Mouse (Mus musculus): ENCODE data around the gene Vav1.
A peak's percentile ranks its signal among the peaks of the same experiment; 100 is the strongest.

Gene Vav1

GRCm38 (mm10) chr17:57334761-57335150, 55.9 kb downstream of the Vav1 start:
- DNase-seq (ENCODE audit: inconsistent age in 2 of 2, low spot score in 1 of 2) = peak; percentile 84 to 95

DNA sequence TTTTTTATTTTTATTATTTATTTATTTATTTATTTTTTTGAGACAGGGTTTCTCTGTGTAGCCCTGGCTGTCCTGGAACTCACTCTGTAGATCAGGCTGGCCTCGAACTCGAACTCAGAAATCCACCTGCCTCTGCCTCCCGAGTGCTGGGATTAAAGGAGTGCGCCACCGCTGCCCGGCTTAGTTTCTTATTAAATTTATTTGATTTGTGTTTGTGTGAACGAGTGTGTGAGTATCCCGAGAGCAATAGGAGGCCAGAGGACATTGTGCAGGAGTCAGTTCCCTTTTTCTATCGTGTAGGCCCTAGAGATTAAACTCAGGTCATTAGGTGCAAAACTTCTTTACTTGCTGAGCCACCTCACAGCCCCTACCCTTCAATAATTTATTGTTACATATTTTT, 56.3 kb downstream of the Vav1 start:
- peak in 1 of 2 experiments; percentile 38 for DNase-seq (ENCODE audit: inconsistent age in 2 of 2, low spot score in 1 of 2)

DNA sequence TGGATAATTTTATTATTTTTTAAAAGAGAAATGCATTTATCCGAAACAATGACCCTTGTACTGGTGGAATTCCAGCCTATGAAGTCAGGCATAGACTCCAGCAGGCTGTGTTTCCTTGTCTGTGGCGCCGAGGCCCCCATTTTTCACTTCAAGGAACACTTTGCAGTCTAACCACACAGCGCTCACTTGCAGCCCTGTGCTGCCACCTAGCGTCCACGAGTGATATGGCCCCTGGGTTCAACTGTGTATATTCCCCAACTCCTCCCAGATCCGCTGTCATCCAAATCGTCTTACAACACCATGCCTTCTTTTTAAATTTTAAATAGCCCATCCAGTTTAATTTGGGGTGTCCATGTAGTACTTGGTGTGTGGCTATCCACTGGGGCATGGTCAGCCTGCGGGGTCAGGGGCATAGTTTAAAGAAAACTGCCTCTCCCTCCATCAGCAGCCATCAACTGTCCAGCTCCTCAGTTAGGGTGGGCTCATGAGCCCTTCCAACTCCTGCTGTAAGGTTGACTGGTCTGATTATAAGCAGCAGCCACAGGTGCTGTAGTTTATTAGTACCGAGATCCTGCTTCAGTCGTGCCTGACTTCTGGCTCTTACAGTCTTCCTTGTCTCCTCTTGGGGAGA, 56.9 kb downstream of the Vav1 start:
- DNase-seq (ENCODE audit: inconsistent age in 2 of 2, low spot score in 1 of 2) = peak; percentile 85 to 95

DNA sequence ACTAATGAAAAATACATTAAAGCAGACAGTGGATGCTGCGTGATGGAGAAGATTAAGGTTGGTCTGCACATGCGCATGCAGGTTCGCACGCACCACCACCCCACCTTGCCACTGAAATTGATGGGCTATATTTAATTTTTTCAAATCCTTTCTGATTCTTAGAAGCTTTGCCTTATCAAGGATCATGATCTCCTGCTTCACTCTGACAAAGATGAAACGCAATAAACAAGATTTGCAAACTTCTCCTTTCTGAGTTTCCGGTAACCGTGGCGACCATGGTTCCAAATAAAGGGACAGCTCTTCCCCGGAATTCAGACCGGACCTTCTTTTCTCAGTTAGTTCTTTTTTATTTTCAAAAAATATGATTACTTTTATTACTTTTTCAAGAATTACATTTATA, 59.1 kb downstream of the Vav1 start:
- peak in 1 of 2 experiments; percentile 25 for DNase-seq (ENCODE audit: inconsistent age in 2 of 2, low spot score in 1 of 2)

GRCm38 (mm10) chr17:57339298-57339697, 60.4 kb downstream of the Vav1 start:
- DNase-seq (ENCODE audit: inconsistent age in 2 of 2, low spot score in 1 of 2) = no peak

DNA sequence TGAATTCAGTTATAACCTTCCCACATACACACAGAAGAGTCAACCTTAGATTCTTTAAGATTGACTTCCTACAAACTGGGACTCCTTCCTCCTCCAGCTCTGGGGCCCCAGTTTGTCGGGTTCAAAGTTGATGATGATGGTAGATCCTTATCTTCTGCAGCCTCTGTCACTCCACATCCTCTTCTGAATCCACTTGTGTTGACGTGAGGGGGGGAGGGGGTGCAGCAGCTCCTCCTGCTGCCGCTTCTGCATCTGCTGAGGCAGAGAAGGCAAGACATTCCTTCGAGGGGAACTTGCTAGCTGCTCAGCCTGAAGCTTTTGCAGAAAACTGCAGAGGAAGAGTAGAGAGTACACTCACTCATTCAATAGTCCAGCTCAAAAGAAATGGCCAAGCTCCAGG, 62.7 kb downstream of the Vav1 start:
- no peak for DNase-seq (ENCODE audit: inconsistent age in 2 of 2, low spot score in 1 of 2)

GRCm38 (mm10) chr17:57344029-57344707, 65.3 kb downstream of the Vav1 start:
- no peak for DNase-seq (ENCODE audit: inconsistent age in 2 of 2, low spot score in 1 of 2)

DNA sequence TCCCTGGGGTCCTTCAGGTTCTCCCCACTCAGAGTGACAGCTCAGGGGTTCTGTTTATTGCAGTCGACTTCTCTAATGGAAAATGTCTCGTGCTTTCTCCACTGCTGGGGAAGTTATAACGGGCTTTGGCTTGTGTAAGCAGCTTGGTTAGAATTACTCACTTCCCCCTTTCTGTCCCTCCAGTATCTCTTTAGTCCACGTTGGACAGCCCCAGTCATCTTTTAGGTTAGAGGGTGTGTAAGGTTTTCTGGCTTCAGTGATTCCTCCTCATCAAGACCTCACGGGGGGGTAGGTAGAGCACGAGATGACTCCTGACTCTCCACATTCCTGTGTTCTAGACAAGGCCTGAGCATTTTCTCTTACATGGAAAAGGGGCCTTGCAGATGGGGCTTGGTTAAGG, 68.1 kb downstream of the Vav1 start:
- DNase-seq (ENCODE audit: inconsistent age in 2 of 2, low spot score in 1 of 2) = peak in 1 of 2 experiments; percentile 26

DNA sequence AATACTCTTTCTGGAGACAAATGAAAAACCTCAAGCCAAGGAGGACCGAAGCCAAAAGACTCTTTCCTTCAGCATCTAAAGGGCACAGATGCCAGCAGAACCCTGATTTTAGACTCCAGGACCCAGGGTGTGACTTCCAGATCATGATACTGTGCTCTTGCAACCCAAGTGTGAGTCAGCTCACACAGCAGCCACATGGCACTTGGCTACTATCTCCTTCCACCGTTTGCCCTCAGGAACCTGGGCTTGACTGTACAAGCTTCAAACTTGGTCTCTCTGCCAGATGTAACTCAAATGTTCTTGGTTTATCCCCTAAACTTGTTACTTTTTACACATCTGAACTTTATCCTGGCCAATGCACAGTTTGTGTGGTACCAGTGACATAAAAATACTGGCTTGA, 68.9 kb downstream of the Vav1 start:
- no peak for DNase-seq (ENCODE audit: inconsistent age in 2 of 2, low spot score in 1 of 2)

DNA sequence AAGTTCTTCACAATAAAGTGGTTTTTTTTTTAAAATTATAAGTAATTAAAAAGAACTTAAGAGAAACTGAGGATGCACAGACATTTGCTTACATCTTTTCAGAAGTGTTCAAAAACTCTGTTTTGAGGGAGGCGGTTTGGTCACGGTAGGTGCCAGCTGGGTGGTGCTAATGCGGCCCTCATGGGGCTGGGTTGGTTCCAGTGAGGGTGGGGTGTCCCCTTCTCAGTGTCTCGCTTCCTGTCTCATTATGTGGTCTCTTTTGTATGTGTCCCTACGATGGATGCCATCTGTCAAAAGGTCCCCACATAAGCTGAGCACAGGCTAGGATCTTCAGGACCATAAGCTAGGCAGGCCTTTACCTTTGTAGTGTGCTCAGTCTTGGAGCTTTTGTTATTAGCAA, 70.2 kb downstream of the Vav1 start:
- no peak for DNase-seq (ENCODE audit: inconsistent age in 2 of 2, low spot score in 1 of 2)

GRCm38 (mm10) chr17:57350212-57350611, 71.3 kb downstream of the Vav1 start:
- DNase-seq (ENCODE audit: inconsistent age in 2 of 2, low spot score in 1 of 2) = no peak

GRCm38 (mm10) chr17:57351107-57351506, 72.2 kb downstream of the Vav1 start:
- DNase-seq (ENCODE audit: inconsistent age in 2 of 2, low spot score in 1 of 2) = no peak

DNA sequence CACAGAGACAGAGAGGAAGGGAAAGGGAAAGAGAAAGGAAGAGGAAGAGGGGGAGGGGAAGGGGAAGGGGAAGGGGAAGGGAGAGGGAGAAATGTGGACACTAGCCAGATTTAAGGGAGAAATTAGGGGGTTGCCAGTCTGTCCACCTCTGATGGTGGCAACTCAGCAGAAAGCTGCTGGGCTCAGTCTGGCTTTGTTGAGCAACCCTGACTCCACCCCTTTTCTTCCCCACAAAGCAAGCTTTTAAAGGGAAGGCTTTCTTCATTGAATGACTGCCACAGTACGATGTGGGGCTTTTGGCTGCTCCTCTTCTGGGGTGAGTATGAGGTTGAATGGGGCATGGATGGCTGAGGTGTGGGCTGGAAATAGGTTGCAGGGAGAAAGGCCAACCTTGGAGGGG, 79.5 kb downstream of the Vav1 start, which contains the start of gene Adgre1:
Gene Adgre1, plus strand, starts transcription at position 251 of the 400 bp plus-strand sequence.
- peak in 1 of 2 experiments; percentile 28 for DNase-seq (ENCODE audit: inconsistent age in 2 of 2, low spot score in 1 of 2)

DNA sequence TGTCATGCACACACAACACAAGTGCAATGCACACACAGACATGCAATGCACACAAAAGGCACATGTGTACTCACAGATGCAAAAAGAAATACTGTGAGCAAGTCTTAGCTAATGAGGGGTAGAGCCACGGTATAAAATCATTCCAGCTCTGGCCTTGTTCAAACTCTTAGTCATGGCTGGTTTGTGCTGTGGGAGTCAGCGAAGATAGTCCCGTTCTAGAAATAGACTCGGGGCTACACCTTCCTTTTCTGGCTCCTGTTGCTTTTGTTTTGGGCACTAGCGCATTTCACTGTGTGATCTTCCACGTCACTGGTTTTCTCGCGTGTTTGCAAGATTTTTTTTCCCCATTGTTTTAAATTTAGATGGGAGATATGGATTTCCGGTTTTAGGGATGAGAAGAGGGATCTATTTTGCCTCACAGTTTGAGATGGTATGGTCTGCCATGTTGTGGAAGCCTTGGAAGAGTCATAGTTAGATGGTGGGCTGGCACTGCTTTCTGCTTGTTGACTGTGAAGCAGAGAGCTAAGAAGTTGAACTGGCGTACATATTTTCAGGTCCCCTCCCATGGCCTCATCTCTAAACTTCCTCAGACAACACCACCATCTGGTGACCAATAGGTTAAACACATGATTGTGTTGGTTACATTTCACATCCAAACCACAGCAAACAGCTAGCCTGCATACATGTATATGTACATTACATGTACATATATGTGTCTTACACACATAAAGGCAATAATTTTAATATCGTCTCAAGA, 80.8 kb downstream of the Vav1 start:
- DNase-seq (ENCODE audit: inconsistent age in 2 of 2, low spot score in 1 of 2) = no peak
